Mouse (Mus musculus): ENCODE results near the gene Dnaic1.
A peak's percentile ranks its signal among the peaks of the same experiment; 100 is the strongest.

The Dnaic1 gene

DNA sequence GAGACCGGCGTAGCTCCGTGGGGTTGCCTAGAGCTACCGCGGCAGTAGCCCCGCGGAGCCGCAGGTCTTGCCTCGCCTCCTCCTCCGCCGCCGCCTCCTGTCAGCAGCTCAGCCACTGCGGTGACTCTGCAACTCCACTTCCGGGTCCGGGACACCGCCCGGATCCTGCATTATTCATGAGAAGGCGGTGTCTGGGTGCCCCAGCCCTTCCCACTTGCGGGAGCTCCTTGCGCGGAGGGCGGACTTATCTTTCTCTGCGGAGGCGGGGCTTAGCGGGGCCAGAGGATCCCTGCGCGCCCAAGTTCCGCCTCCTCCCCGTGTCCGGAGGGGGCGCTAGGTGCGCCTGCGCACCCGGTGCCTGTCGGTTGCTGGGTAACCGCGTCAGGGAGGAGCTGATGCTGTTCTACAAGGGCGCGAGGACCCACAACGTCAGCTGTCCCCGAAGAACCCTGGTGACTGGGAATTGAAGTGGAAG is at the start of gene Dnaic1, which contains the start of gene Fam219a:
Dnaic1 (plus strand) TSS at position 365 of the 475 bp plus-strand sequence.
Fam219a (minus strand) TSS at position 128 of the 475 bp plus-strand sequence.
- DNase-seq (ENCODE audit: low spot score), result peak; percentile 97

DNA sequence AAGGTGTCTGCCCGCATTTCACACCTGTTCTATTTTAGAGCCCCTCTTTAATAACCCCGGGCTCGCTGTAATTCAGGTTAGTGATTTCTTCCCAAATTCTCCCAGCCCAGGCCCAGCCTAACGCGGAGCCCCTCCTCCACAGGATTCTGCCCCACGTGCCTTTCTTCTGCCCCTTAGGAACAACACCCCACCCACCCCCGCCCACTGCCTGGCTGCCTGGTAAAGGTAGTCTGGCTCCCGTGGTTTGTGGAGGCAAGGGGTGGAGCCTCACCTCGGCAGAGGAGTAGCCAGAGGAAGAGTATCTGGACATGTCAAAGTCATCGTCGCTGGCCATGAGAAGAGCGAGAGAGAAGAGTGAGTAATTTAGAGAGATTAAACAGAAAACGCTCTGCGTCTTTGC is 48.9 kb upstream of the Dnaic1 start:
- DNase-seq (ENCODE audit: low spot score), result no peak

DNA sequence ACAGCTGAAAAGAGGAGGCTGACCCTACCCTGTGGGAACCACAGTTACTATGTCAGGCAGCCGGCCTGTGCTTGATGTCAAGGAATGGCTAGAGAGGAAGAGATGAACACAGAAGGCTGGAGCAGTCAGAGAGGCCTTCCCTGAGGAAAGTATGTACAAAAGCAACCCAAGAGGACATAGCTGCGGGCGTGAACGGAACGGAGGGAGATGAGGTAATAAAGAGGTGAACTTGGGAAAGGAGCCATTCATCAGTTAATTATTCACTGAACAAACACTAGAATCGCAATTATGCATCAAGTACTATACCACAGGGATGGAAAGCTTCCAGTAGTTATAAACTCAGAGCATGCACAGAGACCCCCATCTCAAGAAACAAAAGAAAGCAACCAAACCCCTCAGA is 47.4 kb upstream of the Dnaic1 start:
- DNase-seq (ENCODE audit: low spot score), result no peak

DNA sequence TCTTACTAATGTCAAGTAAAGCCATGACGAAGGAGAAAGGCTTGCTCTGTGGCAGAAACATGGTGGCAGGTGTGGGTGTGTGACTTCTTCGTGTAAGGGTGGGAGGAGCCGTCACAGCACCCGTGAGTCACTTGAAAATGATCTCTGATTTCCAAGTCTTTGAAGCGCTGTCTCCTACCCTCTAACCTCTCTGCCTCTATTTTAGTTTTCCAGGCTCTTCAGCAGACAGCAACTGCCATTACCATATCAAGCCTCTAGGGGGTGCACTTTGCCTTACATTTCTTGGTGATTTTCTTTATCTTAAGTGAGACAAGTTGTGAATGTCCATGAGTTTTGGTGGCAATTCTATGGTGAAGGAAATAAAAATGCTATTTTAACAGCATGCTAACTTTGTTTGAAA is 46.8 kb upstream of the Dnaic1 start:
- DNase-seq (ENCODE audit: low spot score), result peak; percentile 62

DNA sequence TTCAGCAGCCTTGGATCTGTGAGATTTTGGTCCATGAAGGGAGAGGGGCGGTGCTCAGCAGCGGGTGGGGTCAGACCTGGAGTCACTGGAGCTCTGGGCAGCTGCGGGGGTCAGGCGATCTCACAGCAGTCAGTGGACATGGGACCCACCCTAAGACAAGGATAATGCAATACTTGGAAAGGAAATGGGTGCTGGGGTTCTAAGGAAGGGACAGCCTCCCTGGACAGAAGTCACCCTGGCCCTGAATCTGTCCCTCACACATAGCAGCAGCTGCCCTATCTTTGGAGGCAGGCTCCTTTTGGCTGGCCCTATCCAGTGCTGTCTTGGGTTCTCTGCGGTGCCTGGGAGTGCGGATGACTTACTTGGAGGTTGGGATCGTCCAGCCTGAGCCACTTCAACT is 45.7 kb upstream of the Dnaic1 start:
- no peak for DNase-seq (ENCODE audit: low spot score)

DNA sequence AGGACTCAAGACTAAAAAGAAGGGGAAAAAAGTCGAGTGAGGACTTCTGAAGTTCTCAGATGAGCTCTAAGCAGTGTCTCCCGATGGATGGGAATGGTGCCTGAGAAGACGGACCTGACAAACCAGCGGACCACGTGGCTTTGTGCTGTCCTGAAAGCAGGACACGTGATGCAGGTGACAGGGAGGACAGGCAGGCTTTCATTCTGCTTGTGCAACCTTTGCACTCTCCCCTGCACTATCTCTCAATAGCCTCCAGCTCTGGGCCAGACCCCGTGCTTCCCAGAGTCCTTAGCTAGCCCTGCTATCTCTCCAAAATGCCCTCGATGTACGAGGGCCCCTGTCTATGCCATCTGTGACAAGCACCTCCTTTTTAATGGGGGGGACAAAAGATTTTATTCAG is 44.7 kb upstream of the Dnaic1 start:
- DNase-seq (ENCODE audit: low spot score), result no peak

DNA sequence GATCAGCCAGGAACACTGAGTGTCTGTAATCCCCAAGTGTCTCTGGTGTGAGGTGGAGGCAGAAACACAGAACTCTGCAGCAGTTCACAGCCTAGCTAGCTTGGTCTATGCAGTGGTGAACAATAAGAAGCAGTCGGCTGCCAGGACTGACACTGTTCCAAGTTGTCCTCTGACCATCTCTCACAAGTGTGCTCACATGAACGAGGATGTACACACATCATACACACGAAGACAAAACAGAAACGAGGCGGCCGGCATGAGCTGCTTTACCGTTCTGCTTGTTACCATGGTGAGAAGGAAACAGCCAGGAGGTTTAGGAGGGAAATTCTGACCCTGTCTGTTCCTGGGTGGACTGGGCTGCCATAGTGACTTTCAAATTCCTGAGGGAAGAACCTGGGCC is 43.0 kb upstream of the Dnaic1 start:
- DNase-seq (ENCODE audit: low spot score), result no peak

DNA sequence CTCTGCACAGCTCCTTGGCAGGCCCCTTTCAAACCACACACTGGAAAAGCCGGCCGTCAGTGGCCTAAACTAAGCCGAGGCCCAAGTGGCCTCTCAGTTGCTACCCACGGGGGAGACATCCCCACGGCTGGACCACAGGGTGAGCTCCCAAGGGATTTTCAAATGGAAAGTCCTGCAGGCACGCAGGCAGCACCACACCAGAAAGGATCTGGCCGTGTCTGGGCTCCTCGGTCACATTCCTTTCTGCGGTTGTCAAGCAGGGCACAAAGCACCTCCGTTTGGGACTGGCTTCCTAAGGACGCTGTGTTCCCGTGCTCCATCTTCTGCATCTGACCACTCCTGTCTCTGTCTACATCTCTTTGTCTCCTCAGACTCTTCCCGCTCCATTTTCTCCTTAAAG is 42.5 kb upstream of the Dnaic1 start:
- no peak for DNase-seq (ENCODE audit: low spot score)

DNA sequence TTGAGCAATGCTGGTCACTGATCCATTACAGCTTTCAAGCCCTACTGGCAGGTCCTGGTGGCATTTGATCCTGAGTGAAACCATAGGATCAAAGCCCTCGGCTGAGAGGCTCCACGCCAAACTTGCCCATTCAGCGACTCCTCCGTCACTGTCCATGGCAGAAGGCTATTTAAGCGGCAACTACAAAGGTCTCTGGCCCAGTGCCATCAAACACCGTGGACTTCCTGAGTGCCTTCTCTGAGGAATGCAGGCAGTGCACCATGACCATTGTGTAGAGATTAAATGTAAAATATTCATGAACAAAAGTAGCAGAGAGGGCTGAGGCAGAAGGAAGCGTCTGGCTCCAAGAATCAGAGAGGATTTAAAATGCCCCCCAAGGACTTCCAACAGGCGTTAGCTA is 41.6 kb upstream of the Dnaic1 start:
- DNase-seq (ENCODE audit: low spot score), result no peak

DNA sequence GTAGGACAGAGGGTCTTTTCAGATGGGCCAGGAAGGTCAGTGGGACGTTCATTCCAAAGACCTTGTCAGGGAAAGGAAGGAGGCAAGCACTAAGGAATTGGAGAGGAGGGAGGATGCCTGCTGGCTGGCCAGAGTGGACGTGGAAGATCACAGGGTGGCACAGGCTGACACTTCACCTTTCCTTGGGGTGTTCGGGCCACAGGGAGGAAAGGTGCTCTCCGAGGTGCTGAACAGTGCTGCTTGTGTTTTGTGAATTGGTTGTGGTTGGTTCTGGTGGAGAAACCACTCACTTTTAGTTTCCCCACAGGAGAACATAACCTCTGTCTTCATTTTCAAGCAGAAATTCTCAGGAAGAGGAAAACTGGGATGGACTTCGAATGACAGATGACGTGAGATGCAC is 37.2 kb upstream of the Dnaic1 start:
- DNase-seq (ENCODE audit: low spot score), result no peak

DNA sequence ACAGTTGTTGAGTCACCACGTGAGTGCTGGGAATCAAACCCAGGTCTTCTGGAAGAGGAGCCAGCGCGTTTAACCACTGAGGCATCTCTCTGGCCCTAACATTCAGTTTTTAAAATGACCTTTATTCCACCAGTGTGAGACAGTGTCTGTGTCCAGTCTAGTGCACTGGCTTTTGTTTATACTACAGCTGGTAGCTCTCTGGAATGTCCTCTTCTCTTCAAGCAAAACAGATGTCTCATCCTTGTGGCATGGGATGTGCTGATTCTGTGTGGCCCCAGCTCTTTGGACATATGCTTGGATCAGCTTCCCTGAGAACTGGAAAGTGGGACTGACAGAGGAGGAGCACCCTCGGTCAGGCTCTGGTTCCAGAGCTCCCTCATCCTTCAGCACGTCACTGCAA is 34.7 kb upstream of the Dnaic1 start:
- no peak for DNase-seq (ENCODE audit: low spot score)

DNA sequence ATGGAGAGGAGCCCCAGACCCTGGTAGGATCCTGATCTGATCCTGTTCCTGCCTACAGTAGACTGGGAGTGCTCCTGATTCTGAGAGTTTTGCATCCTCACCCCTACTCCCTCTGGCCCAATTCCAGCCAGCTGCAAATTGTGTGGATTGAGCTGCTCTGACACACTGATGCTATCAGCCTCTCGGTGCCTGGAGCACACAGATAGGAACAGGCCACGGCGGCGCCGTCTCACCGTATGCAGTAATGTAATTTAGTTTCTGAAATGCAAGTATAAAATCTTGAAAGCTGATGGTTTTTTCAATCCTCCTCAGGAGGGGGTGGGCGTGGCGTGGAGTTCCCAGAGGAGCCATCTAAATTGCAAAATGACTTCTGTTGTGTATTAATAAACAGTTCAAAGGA is 27.4 kb upstream of the Dnaic1 start:
- no peak for DNase-seq (ENCODE audit: low spot score)

DNA sequence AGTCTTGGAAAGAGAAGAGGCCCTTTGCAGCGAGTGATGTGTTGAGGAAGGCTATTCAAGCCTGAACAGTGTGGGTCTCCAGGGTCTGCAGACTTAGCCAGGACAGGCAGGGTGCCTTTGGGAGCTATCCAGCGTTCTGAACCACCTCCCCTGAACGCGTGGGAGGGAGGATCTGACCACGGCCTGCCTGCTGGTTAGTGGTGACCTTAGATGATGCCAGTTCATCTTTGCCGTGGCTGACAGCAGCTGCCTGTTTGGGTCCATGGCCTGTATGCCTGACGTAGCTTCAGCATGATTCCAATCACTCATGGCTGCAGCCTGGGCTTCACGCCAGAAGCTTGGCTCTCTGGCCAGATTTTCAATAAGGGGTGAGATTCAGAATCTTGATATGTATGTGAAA is 23.6 kb upstream of the Dnaic1 start:
- DNase-seq (ENCODE audit: low spot score), result no peak

DNA sequence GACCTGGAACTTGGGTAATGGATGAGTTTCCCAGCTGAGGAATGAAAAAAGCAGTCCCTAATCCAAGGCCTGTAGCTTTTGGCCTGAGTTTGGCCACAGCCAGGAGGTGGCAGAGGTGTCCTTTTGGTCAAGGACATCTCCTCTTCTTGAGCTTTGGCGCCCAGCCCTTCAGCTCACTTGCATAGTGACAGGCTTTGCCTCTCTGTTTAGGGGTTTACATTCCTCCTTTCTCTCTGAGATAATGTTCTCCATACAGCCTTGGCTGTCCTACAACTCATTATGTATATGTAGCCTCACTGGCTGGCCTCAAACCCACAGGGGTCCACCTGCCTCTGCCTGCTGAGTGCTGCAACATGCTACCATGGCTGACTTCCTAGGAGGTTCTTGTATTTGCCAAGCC is 22.5 kb upstream of the Dnaic1 start:
- no peak for DNase-seq (ENCODE audit: low spot score)

DNA sequence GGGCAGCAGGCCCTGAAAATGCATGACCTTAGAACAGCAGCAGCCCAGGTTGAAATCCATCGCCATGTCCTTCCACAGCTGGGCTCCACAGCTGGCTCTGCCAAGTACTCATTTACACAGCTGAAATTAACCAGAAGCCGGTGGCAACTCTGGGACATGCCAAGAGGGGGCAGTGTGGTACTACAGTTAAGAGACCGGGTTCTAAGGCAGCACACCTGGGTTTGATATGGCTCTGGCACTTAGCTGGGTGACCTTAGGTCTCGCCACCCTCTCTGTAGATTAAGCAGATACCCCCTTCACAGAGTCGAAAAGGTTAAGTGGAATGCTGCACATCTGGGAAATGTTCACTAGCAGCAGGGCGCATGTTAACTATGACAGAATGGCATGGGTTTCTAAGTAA is 17.0 kb upstream of the Dnaic1 start:
- DNase-seq (ENCODE audit: low spot score), result no peak

DNA sequence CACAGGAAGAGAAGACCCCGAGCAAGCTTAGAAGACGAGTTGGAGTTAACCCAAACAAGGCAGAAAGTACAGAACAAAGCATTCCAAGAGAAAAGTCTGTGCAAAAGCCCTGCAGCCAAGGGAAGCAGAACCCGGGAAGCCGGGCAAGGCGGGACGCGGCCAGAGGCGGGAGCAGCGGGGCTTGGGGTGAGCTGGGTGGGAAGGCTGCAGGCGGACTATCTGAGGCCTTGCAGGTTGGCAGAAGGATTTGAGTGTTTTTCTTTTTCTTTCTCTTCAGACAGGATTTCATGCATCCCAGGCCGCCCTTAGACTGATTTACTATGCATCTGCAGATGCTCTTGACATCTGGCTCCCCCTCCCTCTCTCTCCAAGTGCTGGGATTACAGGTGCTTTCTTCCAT is 16.5 kb upstream of the Dnaic1 start:
- DNase-seq (ENCODE audit: low spot score), result no peak

DNA sequence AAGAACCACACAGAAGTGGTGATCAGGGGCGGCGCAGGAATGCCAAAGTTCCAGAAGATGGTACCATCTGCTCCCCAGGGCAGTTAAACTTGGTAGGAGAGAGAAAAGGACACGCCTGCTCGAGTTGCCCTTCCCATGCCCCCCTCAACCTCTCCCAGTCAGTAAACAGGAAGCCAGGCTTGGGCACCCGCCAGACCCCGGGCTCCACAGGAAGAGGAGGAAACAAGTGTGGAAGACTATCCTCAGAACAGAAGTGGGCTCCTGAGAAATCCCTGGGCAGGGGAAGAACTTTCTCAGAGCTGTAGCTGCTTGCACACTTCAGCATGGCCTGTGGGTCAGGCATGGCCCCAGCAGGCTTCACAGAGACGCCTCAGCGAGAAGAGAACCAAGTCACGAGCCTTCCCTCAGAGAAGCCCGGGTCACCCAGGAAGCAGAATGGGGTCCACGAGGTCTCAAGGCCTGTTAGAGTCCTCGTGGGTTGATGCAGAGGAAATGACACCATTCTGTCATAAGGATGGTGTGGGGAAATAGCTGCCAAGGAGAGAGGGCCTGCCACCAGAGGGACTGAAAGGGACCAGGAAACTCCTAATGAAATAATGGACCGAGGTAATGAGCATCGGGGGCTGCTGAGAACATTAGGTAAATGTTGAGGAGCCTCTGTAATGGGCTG is 14.4 kb upstream of the Dnaic1 start:
- DNase-seq (ENCODE audit: low spot score), result no peak

DNA sequence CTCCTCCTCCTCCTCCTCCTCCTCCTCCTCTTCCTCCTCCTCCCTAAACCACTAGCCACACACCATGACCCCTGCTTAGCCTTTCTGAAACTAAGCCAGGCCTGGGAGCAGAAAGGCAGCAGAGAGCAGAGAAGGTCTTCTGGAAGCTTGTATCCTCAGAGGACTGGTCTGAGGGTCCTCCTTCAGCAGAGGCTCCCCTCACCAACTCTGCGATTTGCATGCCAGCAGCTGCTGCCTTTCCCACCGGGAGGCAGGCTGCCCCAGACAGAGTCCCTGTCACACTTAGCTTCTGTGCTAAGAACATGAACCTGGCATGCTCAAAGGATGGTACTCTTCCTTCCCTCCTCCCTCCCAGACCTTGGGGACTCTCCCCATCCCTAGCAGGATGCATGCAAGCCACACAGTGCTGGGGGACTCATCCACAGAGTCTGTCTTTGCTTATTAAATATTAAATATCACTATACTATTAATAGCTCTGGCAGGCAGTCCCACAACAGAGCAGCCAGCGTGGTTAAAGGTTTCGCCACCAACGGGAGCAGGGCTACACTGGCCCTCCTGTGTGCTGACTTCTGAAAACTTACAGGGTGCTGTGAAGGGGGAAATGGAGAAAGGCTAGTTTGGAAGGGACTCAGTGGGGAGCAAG is 13.1 kb upstream of the Dnaic1 start:
- no peak for DNase-seq (ENCODE audit: low spot score)

DNA sequence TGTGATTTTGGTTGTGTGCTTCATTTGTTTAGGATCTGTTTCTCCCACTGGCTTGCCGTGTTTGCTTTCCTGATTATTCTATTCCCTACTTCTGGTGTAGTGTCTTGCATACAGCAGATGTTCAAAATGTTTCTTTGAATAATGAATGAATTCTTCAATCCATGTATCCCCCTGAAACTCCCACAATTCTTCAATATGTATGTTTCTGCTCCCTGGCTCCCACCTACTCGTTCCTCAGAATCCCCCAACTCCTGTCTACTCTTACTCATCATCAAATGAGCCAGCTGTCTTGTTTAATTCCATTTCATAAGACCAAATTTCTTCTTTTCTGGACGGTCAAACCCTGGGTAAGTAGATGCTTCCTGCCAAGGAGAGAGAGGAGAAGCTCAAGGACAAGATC is 12.5 kb upstream of the Dnaic1 start:
- no peak for DNase-seq (ENCODE audit: low spot score)

DNA sequence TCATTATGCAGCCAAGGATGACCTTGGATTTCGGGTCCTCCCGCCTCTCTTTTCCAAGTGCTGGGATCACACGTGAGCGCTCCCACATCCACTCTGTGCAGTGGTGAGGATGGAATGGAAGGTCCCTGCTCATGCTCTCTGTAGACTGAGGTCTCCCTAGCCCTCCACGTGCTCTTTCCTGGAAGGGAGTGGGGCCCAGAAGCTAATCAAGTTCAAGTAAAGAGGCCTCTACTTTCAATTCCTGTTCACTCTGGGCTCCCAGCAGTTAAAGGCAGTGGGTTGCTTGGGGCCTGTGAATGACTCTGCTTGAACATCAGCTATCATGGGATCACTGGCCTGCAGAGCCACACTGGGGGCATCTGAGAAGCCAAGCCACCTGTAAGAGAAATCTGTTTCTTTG is 6.3 kb upstream of the Dnaic1 start:
- no peak for DNase-seq (ENCODE audit: low spot score)

DNA sequence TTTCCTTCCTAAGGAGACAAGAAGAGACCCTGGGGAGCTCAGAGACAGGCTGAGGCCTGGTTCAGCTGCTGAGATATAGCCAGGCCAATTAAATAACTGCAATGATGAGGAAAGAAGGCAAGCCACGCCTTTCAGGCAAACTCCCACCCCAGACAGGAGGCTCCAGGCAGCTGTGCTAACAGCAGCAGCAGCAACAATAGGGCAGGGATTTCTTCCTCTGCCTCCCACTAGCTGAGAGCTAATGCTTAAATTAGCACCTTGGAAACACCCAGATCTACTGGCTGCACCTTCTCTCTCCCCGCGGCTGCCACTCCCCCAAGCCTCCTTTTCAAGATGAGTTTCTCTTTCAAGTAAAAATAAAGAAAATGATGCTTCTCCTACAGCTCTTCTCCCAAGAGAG is 3.5 kb upstream of the Dnaic1 start:
- DNase-seq (ENCODE audit: low spot score), result no peak

DNA sequence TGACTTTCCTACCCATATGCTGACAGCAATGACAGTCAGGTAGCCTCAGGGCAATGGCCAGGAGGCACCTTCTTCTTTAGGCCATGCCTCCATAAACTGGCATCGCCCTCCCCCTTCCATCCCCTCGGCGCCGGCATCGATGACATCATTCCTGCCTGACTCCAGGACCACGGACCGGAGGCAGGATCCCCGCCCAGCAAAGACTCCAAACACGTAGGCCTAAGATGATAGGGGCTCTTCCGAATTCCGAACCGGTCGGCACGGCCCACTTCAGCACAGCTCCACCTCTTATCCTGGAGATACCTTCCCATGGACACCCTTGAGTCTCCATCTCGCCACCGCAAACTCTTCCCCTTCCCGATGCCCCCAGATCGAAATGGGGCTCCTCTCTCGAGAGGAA is 1.3 kb upstream of the Dnaic1 start:
- DNase-seq (ENCODE audit: low spot score), result no peak

DNA sequence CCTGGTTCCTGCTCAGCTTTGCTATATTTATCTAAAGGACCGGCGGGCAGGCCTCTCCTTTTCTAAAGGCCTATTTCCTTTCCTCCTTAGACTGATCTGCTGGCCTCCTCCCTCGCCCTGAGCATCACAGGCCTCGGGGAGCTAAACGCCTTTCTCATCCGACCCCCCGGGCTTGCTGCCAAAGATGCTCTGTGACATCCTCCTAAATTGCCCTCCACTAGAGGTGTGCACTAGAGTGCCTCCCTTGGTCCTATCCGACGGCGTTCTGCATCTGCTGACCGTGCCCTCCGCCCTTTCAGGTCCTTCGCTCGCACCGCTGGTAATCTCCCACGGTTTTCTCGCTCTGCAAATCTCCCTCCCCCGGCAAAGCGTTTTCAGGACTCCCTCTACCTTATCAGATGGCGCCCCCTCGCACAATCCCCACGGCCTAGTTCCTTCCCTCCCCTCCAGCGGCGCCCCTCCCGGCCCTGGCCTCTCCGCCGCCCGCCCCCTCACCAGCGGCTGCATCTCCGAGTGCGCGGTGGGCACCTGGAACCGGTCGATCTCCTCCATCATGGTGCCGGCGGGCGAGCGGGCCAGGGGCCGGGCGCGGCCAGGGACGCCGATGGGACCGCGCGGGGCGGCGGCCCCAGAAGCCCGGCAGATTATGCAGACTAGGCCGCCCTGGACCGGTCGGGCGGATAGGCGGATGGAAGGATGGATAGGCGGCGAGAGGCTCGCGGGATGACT is 729 bp upstream of the Dnaic1 start:
- DNase-seq (ENCODE audit: low spot score), result no peak

All from layer of hippocampus, adult 9-10 months (tissue).